Mouse (Mus musculus) 3134 (cell line): ENCODE results near the gene Cacna1e.

Source experiments
- DNase-seq: peaks from one replicate; pipeline ENCODE4 v3.0.0-alpha.2; 2011; ENCODE audit warnings: low spot score; ENCODE audit not compliant: insufficient read length; ENCODE audit errors: extremely low read depth

Gene Cacna1e

GRCm38 (mm10) chr1:154884275-154885206 is at the start of gene Cacna1e:
Gene Cacna1e, minus strand, starts transcription at chr1:154884501.
- no peak for DNase-seq

DNA sequence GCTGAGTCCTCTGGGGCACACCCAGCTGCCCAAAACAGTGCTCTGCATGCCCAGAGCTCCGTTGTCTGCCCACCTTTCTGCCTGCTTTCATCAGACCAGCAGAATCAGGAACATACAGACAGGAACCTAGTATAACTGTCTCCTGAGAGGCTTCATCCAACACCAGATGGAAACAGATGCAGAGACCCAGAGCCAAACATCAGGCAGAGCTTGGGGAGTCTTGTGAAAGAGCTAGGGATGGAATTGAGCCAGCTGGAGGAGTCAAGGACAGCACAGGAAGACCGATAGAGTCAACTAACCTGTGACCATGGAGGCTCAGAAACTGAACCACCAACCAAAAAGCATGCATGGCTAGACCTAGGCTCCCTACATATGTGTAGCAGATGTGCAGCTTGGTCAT is 34.1 kb upstream of the Cacna1e start:
- no peak for DNase-seq

GRCm38 (mm10) chr1:154917438-154917837 is 33.1 kb upstream of the Cacna1e start:
- DNase-seq, result no peak

- no peak for DNase-seq
These were observed 25.3 kb upstream of the Cacna1e start for GRCm38 (mm10) chr1:154909554-154909953.

DNA sequence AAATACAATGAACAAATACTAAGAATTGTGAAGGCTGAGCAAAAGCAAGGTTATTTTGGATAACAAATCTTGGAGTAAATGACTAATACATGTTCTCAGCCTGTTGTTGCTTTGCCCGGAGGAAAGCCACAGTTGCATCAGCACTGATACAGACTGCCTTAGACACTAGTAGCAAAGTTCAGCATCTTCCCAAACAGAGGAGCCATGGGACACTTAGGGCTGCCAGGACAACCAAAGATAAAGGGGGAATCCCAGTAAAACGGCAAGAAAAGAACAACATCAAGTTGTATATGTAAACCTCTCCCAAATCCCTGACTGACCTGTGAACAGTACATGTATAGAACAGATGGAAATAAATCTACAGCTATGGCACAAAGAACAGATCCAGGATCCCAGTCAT is 13.1 kb upstream of the Cacna1e start:
- no peak for DNase-seq

DNA sequence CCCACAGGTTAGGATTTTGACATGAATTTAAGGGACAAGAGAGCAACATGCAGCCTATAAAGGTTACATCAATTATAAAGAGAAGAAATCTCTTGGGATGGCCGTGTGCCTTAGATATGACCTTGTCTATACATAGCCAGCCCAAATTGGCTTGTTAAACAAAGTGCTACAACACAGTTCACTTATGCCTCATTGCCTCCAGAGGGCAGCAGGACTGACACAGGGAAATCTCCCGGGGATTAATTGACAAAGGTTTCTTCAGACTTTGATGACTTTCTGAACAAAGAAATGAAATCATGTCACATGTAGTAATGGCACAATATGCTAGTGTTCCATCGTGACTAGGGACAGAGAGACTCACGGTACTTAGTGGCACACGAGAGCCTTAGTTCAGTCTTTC is 5.9 kb upstream of the Cacna1e start:
- no peak for DNase-seq

GRCm38 (mm10) chr1:154888495-154888894 is 4.2 kb upstream of the Cacna1e start:
- no peak for DNase-seq

DNA sequence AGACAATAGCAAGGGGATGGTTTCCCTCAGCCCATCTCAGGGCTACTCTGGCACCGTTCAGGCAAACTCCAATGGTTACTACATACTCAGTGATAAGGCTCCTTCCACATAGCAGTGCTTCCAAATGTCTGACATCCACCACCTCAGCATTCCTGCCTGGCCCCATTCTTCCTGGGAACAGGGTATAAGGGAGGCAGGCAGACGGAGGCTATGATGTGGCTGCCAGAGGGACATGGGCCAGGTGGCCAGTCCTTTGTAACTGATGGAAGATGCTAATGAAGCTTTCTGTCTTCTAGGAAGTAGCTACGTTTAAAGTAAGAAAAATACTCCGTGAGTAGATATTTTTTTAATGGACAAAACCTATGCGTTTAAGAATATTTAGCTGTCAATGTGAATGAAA is 3.7 kb upstream of the Cacna1e start:
- no peak for DNase-seq

GRCm38 (mm10) chr1:154887546-154887945 is 3.2 kb upstream of the Cacna1e start:
- no peak for DNase-seq

GRCm38 (mm10) chr1:154886611-154887010 is 2.3 kb upstream of the Cacna1e start:
- DNase-seq, result no peak

GRCm38 (mm10) chr1:154885207-154885548 is 877 bp upstream of the Cacna1e start:
- no peak for DNase-seq

GRCm38 (mm10) chr1:154883596-154884191 is 607 bp downstream of the Cacna1e start:
- DNase-seq, result no peak

DNA sequence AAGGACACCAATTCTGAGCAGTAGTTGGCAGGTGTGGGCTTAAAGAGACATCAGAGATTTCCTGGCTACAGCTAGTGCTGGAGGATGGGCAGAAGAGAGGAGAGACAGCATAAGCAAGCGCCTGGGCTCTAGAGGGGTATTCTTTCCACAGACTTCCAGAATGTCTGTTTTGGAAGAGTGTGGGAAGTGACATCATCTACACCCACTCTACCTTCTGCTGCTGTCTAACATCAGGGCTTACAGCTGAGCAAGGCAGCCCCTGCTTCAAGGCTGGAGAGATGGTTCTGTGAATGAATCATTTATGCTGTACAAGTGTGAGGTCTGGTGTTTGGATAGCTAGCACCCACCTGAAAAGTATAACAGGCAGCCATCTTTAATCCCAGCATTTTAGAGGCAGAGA is 18.3 kb downstream of the Cacna1e start:
- no peak for DNase-seq

DNA sequence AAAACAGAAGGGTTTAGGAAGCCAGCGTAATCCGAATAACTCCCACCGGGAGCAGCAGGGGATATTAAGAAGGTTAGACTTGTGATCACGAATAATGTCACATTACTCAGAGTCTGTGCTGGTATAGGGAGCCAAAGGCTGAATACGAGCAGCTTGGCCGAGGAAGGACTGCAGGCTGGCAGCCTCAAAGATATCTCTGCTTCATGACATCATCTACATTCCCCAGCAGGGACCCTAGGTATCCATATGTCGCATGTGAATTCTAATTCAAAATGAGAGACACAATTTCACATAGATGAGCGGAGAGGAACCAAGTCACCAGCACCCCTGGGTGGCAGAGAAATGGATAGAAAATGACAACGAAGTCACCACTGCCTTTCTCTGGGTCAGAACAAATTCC is 22.9 kb downstream of the Cacna1e start:
- DNase-seq, result no peak

- no peak for DNase-seq
These were observed 29.7 kb downstream of the Cacna1e start for GRCm38 (mm10) chr1:154854564-154854963.

- no peak for DNase-seq
These were observed 33.6 kb downstream of the Cacna1e start for GRCm38 (mm10) chr1:154850515-154851287.

GRCm38 (mm10) chr1:154848683-154849579 is 35.4 kb downstream of the Cacna1e start:
- DNase-seq, result no peak

DNA sequence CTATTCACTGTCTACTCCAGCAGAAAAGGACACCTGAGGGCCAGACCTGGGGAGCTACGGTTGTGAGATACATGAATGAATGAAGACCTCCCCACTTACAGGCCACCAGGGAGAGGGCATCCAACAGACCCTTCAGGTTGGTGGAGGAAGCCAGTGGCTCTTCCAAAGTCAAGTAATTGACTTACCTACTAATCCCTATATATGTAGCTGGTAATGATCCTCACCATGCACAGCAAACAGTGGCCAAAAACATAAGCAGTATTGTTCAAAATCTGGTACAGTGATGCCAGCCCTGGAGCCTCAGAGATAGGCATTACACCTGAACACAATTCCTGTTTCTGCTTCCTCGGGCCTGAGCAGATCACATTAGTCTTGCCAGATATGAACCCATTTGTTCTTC is 37.4 kb downstream of the Cacna1e start:
- DNase-seq, result no peak

DNA sequence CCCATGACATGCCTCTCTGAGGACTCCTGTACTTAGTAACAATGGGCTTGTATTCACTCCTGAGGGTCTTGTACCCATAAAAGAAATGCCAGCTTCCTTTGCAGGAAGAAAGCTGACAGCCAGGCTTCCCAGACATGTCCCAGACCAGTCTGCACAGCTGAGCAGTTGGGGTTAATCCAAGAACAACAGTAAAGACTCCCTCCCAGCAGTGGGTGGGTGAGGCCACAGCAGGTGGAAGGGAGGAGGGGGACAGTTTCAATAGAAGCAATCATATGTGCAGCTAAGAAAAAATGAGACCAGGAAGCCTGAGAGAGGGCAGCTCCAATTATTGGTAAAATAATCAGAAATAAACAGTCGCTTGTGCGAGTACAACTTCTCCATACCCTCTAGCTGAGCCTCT is 40.9 kb downstream of the Cacna1e start:
- DNase-seq, result no peak

- DNase-seq, result no peak
These were observed 42.0 kb downstream of the Cacna1e start for GRCm38 (mm10) chr1:154842336-154842735.
